Mouse (Mus musculus): ENCODE data around the gene Thumpd3.

- TF ChIP-seq CTCF (IDR thresholded peaks at IDR 0.05; ENCODE audit: low read depth): peak; percentile 6; the same call in 1 of the 2 replicates
- TF ChIP-seq EP300 (optimal IDR thresholded peaks at IDR 0.05): no peak
Measured at GRCm38 (mm10) chr6:113076686-113077516, 30.9 kb downstream of the Thumpd3 start, which contains the start of gene Setd5.

Data from stomach, postnatal 0 days (tissue).